Mouse (Mus musculus) T-helper 2 cell (primary cell): ENCODE results near the gene Mocs1.
"Not testable (repeated sequence)": the region's sequence is repeated elsewhere in the genome, so short reads cannot be mapped to it uniquely, and the experiment has no call there.

Source experiments
- in situ Hi-C: fragments of 300-600 bp; cut with MboI, MseI; formaldehyde crosslinking; loops from one replicate; pipeline ENCODE4 v1.15.1; 2025; ENCODE audit warnings: high pct_unique_total_duplicates

The Mocs1 gene

GRCm38 (mm10) chr17:49432071-49432711 lies 4.0 kb downstream of the Mocs1 start:
- in situ Hi-C loops: no loop called here

GRCm38 (mm10) chr17:49433071-49433470 lies 4.9 kb downstream of the Mocs1 start:
- in situ Hi-C loops: no loop called here

DNA sequence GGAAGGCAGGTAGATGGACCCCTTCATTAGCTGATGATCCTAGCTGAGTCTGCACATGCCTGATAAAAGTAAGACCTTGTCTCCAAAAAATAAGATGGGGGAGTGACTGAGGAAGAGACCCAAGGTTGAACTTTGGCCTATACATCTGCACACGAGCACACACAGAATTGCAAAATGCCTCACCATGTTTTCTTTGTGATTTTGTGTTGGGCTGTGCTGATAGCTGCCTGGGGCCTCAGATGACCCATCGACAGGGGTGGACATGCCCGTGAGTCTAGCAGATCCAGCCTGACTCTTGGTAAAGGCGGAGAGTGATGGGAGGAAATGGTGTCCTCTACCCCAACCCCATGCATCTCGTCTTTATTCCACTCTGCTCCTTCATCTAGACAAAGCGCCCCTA lies 6.1 kb downstream of the Mocs1 start:
- in situ Hi-C loops: no loop called here

- in situ Hi-C loops: no loop called here
Observed at GRCm38 (mm10) chr17:49435081-49435480, 6.9 kb downstream of the Mocs1 start.

- in situ Hi-C loops: no loop called here
Observed at GRCm38 (mm10) chr17:49436631-49437030, 8.5 kb downstream of the Mocs1 start.

GRCm38 (mm10) chr17:49437306-49437705 lies 9.1 kb downstream of the Mocs1 start:
- in situ Hi-C loops: not testable (repeated sequence)

DNA sequence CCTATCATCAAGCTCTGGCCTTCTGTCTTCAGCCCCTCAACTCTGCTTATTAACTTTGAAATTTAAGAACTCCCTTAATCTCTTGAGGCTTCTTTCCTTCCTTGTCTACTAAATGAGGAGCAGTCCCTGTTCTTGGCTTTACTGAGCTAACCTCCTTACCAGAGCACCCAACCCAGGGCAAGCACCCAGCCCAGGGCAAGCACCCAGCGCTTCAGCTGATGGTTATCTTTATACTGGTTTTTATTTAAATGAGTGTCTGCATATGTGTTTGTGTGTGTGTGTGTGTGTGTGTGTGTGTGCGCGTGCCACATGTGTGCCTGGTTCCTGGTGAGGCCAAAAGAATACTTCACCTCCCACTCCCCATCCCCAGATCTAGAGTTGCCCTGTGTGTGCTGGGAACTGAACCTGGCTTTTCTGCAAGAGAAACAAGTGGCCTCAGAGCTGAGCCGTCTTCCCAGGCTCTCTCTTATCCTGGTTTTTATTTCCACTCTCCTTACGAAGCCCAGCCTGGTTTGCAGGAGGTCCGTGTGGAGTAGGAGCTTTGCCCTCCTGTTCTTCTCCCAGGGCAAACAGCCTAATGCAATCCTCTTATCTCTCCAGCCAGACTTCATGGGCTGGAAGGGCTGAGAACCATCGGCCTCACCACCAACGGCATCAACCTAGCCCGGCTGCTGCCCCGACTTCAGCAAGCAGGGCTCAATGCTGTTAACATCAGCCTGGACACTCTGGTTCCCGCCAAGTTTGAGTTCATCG lies 10.8 kb downstream of the Mocs1 start:
- in situ Hi-C loops: no loop called here

DNA sequence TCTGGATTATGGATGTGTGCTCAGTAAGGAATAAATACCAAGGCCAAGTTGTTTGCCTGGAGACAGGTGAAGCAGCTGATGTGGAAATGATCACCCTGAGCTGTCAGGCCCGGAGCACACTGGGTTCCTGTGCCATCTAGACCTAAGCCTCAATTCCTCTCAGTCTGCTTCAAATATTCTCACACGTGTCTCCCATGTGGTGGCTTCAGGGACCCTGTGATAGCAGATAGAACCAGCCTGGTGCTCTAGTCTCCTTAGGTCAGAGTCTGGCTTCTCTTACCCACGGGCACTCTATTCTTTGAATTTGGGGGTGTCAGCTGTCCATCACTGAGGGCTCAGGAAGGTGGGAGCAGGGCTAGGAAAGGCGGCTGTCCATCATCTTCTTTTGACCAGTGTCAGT lies 11.5 kb downstream of the Mocs1 start:
- in situ Hi-C loops: no loop called here

DNA sequence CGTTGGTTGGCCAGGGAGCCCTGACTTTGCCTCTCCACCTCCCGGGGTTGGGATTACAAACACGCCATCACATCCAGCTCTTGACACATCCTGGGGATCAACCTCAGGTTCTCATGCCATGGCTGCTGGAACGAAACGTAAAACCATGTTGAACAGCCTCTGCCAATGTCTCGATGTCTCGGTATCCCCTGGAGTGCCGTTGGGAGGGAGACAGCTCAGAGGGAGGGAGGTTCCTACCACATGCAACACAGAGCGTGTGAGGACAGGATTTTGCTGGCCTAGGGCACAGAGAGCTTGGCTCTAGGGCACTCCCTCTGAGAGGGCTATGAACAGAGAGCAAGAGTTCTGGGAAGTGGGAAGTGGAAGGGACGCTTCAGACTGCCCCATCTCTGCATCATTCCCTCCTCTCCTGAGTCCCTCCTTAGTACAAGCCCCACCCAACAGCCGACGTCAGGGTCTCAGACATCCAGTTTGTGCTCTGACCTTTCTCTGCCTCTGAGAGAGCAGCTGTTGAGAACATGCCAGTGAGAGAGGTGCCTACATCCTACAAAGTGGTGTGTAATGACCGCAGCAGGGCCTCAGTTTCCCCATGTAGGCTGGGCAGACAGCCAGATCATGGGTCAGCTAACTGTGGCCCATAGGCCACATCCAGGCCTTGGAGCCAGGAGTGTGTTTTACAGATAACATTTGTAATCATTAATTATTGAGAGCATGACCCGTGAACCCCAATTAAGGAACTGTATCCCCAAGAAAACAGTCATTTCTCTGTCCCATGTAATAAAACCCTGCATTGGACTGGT lies 12.4 kb downstream of the Mocs1 start:
- in situ Hi-C loops: no loop called here

DNA sequence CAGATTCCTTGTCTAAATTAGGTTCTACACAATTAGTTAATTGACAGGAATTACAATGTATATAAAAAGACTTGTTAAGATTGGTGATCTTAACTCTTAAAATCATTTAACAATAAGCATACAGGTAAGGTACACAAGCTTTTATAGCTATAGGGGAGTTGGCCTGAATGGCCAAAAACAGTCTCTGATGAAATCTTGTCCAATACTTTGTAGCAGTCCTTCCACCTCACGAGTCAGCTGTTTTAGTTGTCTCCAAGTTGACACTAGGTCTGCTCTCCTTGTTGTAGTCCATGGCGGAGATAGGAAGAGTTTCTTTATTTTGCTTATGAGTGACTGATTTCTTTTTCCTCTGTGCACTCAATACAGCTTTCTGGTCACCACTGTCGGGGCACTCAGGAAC lies 14.7 kb downstream of the Mocs1 start:
- in situ Hi-C loops: not testable (repeated sequence)

DNA sequence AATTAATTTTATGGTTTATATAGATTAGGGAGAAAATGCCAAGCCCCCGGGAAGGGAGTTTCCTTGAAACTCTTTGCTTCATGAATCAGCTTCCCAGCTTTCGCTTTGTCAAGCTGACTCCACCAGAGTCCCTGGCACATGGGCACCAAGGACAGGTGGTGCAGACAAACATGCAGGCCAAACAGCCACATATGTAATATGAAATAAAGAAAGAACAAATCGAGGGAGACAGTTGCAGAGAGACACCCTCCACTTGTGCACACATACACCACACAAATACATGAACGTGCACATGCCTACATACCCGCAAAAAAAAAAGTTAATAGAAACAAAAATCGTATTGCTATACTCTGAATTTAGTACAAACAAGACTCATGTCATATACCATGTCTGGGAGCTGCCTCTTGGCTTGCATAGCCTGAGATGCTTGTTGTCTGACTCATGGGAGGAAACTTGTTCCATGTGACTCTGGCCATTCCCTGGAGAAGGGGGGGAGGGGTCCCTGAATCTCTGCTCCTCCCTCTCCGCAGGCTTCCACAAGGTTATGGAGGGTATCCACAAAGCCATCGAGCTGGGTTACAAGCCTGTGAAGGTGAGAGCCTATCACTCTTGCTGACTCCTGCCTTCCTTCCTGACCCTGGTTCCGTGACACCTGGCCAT lies 20.5 kb downstream of the Mocs1 start:
- in situ Hi-C loops: no loop called here

DNA sequence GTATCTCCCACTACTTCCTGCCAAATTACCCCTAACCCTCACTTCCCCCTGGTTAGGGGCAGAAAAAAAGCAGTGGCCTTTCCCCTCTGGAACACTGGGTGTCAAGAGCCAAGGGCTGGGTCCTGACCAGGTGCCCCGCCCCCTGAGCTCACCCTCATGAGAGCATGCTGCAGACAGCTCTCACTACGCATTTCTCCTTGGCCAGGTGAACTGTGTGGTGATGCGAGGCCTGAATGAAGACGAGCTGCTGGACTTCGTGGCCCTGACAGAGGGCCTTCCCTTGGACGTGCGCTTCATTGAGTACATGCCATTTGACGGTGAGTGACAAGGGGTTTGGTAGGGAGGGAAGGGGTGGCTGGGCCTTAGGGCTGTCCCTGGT lies 21.1 kb downstream of the Mocs1 start:
- in situ Hi-C loops: no loop called here

DNA sequence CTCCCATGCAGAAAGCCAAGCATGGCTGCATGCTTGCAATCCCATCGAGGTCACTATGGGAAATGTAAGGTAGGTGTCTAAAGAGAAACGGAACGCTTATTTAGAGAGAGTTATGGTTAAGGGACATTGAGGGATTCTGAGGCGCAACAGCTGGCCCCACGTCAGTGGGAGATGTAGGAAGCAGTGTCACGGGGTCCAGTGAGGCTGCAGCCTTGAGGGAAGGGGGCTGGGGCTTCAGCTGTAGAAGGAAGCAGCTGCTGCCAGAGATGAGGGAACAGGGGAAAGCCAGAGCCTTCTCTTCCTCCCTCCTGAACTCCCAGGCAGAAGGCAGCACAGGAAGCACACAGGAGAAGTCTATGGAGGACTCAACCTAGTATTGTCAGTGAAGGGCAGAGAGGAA lies 22.8 kb downstream of the Mocs1 start:
- in situ Hi-C loops: no loop called here

- in situ Hi-C loops: no loop called here
Observed at GRCm38 (mm10) chr17:49456334-49456733, 28.2 kb downstream of the Mocs1 start.

DNA sequence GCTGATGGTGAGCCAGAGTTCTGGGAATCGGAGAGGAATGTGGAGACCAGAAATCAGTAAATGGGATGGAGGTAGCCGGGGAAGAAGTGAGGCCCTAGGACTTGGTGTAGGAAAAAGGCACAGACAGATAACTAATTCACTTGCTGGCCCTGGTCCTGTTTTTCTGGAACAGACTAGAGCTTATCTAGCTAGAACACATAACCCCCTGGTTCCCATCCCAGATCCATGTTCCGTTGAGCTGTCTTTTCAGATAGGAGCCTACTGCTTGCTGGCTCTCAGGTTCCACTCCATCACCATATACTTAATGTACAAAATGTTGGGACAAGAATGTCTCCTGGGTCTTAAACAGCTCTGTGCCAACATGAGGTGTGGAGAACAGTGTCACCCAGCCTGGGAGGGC lies 29.7 kb downstream of the Mocs1 start:
- in situ Hi-C loops: no loop called here

DNA sequence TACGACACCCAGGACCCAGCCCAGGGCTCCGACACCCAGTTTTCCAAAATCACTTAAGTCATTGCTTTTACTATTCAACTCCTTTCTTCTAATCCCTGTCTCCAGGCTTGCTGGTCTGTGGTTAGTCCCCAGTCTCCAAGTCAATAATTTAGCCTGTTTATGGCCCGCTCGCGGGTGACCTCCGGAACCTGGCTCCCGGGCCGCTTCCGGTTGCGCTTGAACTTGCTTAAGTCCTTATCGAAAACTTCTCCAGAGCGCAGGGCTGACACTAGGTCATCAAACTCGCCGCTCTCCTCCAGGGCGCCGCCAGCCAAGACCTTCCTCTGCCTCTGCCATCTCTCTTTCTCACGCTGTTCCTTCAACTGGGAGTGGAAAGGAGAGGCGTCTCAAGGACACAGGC lies 30.2 kb downstream of the Mocs1 start:
- in situ Hi-C loops: no loop called here

GRCm38 (mm10) chr17:49464884-49465283 lies 36.7 kb downstream of the Mocs1 start:
- in situ Hi-C loops: no loop called here

DNA sequence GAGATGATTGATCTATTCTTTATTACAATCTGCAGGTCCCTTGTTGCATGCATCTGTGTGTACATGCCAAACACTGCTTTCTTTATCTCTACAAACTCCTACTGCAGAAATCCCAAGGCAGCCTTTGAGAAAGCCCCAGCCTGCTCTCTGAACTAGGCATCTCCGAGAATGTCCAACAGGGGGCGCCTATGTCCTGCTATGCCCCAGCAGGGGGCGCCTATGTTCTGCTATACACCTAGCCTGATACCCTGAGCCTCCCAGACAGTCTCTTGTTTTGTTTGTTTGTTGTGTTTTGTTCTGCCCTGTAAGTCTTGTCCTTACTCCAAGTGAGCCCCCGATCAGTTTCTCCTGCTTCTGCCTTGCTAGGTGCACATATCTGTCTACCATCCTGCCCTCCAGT lies 40.1 kb downstream of the Mocs1 start:
- in situ Hi-C loops: no loop called here

DNA sequence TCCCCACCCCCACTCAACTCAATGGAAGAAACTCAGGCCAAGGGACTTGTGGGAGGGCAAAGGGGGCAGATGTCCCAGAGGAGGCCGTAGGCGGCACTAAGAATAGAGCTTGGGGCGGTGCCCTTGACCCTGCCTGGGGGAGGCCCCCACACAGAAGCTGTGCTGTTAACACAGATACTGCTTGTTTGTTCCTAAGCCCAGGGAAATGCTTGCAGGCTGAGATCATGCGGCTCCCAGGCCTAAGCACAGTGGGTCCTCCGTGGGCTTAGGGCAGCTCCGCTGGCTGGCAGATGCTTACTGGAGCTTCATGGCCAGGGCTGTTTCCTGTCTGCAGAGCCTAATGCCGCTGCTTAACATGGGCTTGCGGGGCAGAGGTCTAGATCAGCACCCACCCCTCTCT lies 44.5 kb downstream of the Mocs1 start:
- in situ Hi-C loops: no loop called here

DNA sequence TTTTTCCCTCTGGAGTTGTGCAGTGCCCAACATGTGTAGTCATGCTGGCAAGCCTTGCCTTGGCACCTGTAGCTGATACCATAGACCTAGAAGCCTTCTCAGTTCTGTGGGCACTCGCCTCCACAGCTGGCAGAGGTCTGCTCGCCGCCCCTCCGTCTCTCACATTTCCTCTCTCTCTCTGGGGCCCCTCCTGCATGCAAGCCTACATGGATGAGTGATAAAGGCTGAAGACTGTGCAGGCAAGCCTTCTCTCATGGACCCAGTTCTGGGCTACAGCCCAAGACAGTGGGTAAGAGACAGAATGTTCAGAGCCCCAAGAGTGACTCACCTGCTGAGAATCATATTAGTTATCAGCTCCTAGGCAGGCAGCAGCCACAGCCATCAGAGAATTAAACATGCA lies 45.9 kb downstream of the Mocs1 start:
- in situ Hi-C loops: no loop called here

- in situ Hi-C loops: no loop called here
Observed at GRCm38 (mm10) chr17:49475174-49475573, 47.0 kb downstream of the Mocs1 start.

GRCm38 (mm10) chr17:49477370-49477769 lies 49.2 kb downstream of the Mocs1 start:
- in situ Hi-C loops: no loop called here
